12 mouse cellular contexts compared by ENCODE assay signal in the genomic region with DNA sequence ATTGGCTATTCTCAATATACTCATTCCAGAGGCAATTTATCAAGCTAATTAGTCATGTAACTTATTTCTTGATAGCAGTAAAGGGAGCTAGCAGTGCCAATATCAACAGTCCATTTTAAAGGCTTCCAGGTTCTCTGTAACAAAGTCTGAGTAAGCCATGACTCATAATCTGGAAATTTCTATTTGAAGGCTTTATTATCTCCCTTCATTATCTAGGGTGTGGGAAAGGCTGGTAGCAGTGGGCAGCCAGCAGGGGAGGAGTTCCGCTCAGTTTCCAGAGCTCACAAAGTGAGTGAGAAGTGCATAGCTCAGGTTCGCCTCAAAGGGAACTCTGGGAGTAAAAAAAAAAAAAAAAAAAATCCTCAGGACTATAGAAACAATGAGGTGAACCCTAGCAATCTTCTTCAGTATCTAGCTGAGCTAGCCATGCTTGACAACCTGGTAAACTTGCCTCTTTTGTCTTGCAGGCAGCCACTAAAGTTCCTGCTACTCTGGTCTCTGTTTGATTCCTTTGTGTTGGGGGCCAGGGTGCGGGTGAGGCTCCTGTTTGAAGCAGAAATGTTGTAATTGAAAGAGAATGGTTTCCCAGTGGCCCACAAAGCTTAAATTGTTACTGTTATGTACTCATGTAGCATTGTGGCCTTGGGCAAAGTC.
DNase-seq lines count a peak whose midpoint lies in the region; ATAC-seq lines count a peak whose summit lies in the region.
"Had no signal": no experiment of that assay in that cellular context is flagged by ENCODE, and none has a peak within 500 bp of the region (broad histone marks: within the 10 kb centered on the region; RNA-seq: fewer than 3 reads in every experiment).

No protein-coding gene starts in this region.

- H3K4me1 ChIP-seq in forebrain, embryonic 11.5 days (replicated peaks; ENCODE audit: control insufficient read depth, insufficient read depth, low read length) = 0 out of 2 replicates have a peak, but pooled peaks cover 4% of the 10 kb centered on the region
- H3K4me1 ChIP-seq in forebrain, embryonic 13.5 days = peaks cover 16% of the 10 kb centered on the region
- peaks cover 18% of the 10 kb centered on the region for H3K4me1 ChIP-seq in midbrain, embryonic 10.5 days
- peaks cover 4% of the 10 kb centered on the region for H3K4me1 ChIP-seq in midbrain, embryonic 13.5 days (replicated peaks)
- H3K4me1 ChIP-seq in stomach, embryonic 15.5 days = no peaks in the 10 kb centered on the region
- H3K4me1 ChIP-seq: embryonic facial prominence, embryonic 15.5 days; liver, embryonic 15.5 days had no signal

- no peak overlapping the region for H3K4me2 ChIP-seq in forebrain, embryonic 11.5 days (ENCODE audit: low read depth, low read length, severe bottlenecking)
- no peak overlapping the region for H3K4me2 ChIP-seq in forebrain, embryonic 13.5 days
- no peak overlapping the region for H3K4me2 ChIP-seq in midbrain, embryonic 13.5 days (replicated peaks)
- no peak overlapping the region for H3K4me2 ChIP-seq in stomach, embryonic 15.5 days
- H3K4me2 ChIP-seq: embryonic facial prominence, embryonic 15.5 days; liver, embryonic 15.5 days had no signal

- WGBS in forebrain, embryonic 11.5 days = 5% methylated on average over 3 of the region's 3 CpGs
- 6% methylated on average over 3 of the region's 3 CpGs for WGBS in forebrain, embryonic 13.5 days
- 9% methylated on average over 3 of the region's 3 CpGs for WGBS in midbrain, embryonic 10.5 days
- WGBS in midbrain, embryonic 13.5 days = under 1% methylated on average over 3 of the region's 3 CpGs
- WGBS in stomach, embryonic 15.5 days = 26% methylated on average over 3 of the region's 3 CpGs

- ATAC-seq in forebrain, embryonic 11.5 days (replicated peaks; ENCODE audit: low FRiP score) = peak; percentile 55
- no peak for ATAC-seq in forebrain, embryonic 13.5 days
- ATAC-seq in midbrain, embryonic 13.5 days = no peak
- ATAC-seq in stomach, embryonic 15.5 days (ENCODE audit: insufficient read depth, low FRiP score, low read depth) = peak; percentile 91
- ATAC-seq: CD4-positive, CD25-positive, alpha-beta regulatory T cell, adult 4 months had no signal

- no peak overlapping the region for H3K9ac ChIP-seq in forebrain, embryonic 11.5 days (ENCODE audit: low read length)
- no peak overlapping the region for H3K9ac ChIP-seq in forebrain, embryonic 13.5 days
- H3K9ac ChIP-seq in midbrain, embryonic 13.5 days (replicated peaks) = no peak overlapping the region
- no peak overlapping the region for H3K9ac ChIP-seq in stomach, embryonic 15.5 days
- H3K9ac ChIP-seq: embryonic facial prominence, embryonic 15.5 days; liver, embryonic 15.5 days had no signal

- H3K27me3 ChIP-seq in forebrain, embryonic 11.5 days (ENCODE audit: control insufficient read depth, insufficient read depth, low read length) = no peaks in the 10 kb centered on the region
- H3K27me3 ChIP-seq in forebrain, embryonic 13.5 days = no peaks in the 10 kb centered on the region
- no peaks in the 10 kb centered on the region for H3K27me3 ChIP-seq in midbrain, embryonic 10.5 days (ENCODE audit: low read depth, poor library complexity, severe bottlenecking)
- H3K27me3 ChIP-seq in midbrain, embryonic 13.5 days = no peaks in the 10 kb centered on the region; the same call in 1 of the 2 replicates
- no peaks in the 10 kb centered on the region for H3K27me3 ChIP-seq in stomach, embryonic 15.5 days (replicated peaks)
- H3K27me3 ChIP-seq: embryonic facial prominence, embryonic 15.5 days; liver, embryonic 15.5 days had no signal

- no peaks in the 10 kb centered on the region for H3K36me3 ChIP-seq in forebrain, embryonic 11.5 days (ENCODE audit: control insufficient read depth, insufficient read depth, low read length)
- no peaks in the 10 kb centered on the region for H3K36me3 ChIP-seq in forebrain, embryonic 13.5 days (ENCODE audit: poor library complexity, severe bottlenecking)
- no peaks in the 10 kb centered on the region for H3K36me3 ChIP-seq in midbrain, embryonic 10.5 days
- H3K36me3 ChIP-seq in midbrain, embryonic 13.5 days = no peaks in the 10 kb centered on the region
- H3K36me3 ChIP-seq in stomach, embryonic 15.5 days = no peaks in the 10 kb centered on the region
- H3K36me3 ChIP-seq: embryonic facial prominence, embryonic 15.5 days; liver, embryonic 15.5 days had no signal

- H3K9me3 ChIP-seq in forebrain, embryonic 11.5 days (ENCODE audit: control insufficient read depth, low read length) = no peaks in the 10 kb centered on the region
- H3K9me3 ChIP-seq in forebrain, embryonic 13.5 days (replicated peaks) = no peaks in the 10 kb centered on the region
- H3K9me3 ChIP-seq in midbrain, embryonic 10.5 days (replicated peaks) = no peaks in the 10 kb centered on the region
- no peaks in the 10 kb centered on the region for H3K9me3 ChIP-seq in midbrain, embryonic 13.5 days
- no peaks in the 10 kb centered on the region for H3K9me3 ChIP-seq in stomach, embryonic 15.5 days
- H3K9me3 ChIP-seq: embryonic facial prominence, embryonic 15.5 days; liver, embryonic 15.5 days had no signal

- peak; percentile 49 for DNase-seq in forebrain, embryonic 11.5 days (ENCODE audit: low spot score)
- DNase-seq in midbrain, embryonic 10.5 days (ENCODE audit: low spot score) = peak; percentile 16
- peak; percentile 18 for DNase-seq in embryo, embryonic 9.5 days (ENCODE audit: extremely low spot score)
- no peak for DNase-seq in ovary, postnatal 14 days (ENCODE audit: low spot score)
- DNase-seq in cerebellum, postnatal 14 days = no peak
- DNase-seq: gastrocnemius, postnatal 36 days had no signal

- no peak overlapping the region for H3K27ac ChIP-seq in forebrain, embryonic 11.5 days (ENCODE audit: low read depth, low read length)
- H3K27ac ChIP-seq in forebrain, embryonic 13.5 days = no peak overlapping the region
- peak overlapping the region; percentile 59 for H3K27ac ChIP-seq in midbrain, embryonic 10.5 days (replicated peaks)
- no peak overlapping the region for H3K27ac ChIP-seq in midbrain, embryonic 13.5 days
- H3K27ac ChIP-seq in stomach, embryonic 15.5 days = peak overlapping the region; percentile 37
- H3K27ac ChIP-seq: embryonic facial prominence, embryonic 15.5 days; liver, embryonic 15.5 days had no signal

- H3K4me3 ChIP-seq in forebrain, embryonic 11.5 days (ENCODE audit: low read depth, low read length) = no peak overlapping the region
- H3K4me3 ChIP-seq in forebrain, embryonic 13.5 days = no peak overlapping the region
- H3K4me3 ChIP-seq in midbrain, embryonic 10.5 days = no peak overlapping the region
- no peak overlapping the region for H3K4me3 ChIP-seq in midbrain, embryonic 13.5 days (replicated peaks)
- H3K4me3 ChIP-seq in stomach, embryonic 15.5 days (replicated peaks) = no peak overlapping the region
- H3K4me3 ChIP-seq: embryonic facial prominence, embryonic 15.5 days; liver, embryonic 15.5 days had no signal

Comparison
In these comparisons a context has a peak if more than half of its experiments do, and no peak if none do; other contexts are left out.
1. ATAC-seq: peak in forebrain, embryonic 11.5 days (single experiment) and stomach, embryonic 15.5 days (single experiment); none in forebrain, embryonic 13.5 days (single experiment) and midbrain, embryonic 13.5 days (single experiment).
2. H3K27ac ChIP-seq: peak in midbrain, embryonic 10.5 days (single experiment) and stomach, embryonic 15.5 days (single experiment); none in forebrain, embryonic 11.5 days (single experiment), forebrain, embryonic 13.5 days (single experiment) and midbrain, embryonic 13.5 days (single experiment).
3. DNase-seq: peak in forebrain, embryonic 11.5 days (single experiment), midbrain, embryonic 10.5 days (single experiment) and embryo, embryonic 9.5 days (single experiment); none in ovary, postnatal 14 days (single experiment) and cerebellum, postnatal 14 days (0 of 2).